Mouse (Mus musculus) left cerebral cortex, adult 9 months (tissue): Measurements from ENCODE around the gene Slc38a3.
A peak's percentile ranks its signal among the peaks of the same experiment; 100 is the strongest.

Source experiments
- DNase-seq, 2 experiments: peaks; one replicate each; pipeline ENCODE4 v3.0.0; 2022; ENCODE audit warnings: low spot score in 2 of 2

Slc38a3 gene

GRCm38 (mm10) chr9:107635279-107636028 is 33.9 kb downstream of the Slc38a3 start, which contains the start of gene Gnai2:
TSS of gene Gnai2 (minus strand) at chr9:107635367.
- DNase-seq: peak; percentile 88 to 96

- no peak for DNase-seq
Observed at GRCm38 (mm10) chr9:107634406-107635278, 34.7 kb downstream of the Slc38a3 start.

- DNase-seq: no peak
Observed at GRCm38 (mm10) chr9:107633661-107634405, 35.5 kb downstream of the Slc38a3 start.

- DNase-seq: peak in 1 of 2 experiments; percentile 77
Observed at GRCm38 (mm10) chr9:107633091-107633660, 36.2 kb downstream of the Slc38a3 start.

GRCm38 (mm10) chr9:107632478-107632877 is 36.9 kb downstream of the Slc38a3 start:
- DNase-seq: peak in 1 of 2 experiments; percentile 50

- DNase-seq: no peak
Observed at GRCm38 (mm10) chr9:107631861-107632260, 37.5 kb downstream of the Slc38a3 start.

- DNase-seq: no peak
Observed at GRCm38 (mm10) chr9:107631311-107631826, 38.0 kb downstream of the Slc38a3 start.

- DNase-seq: peak in 1 of 2 experiments; percentile 51
Observed at GRCm38 (mm10) chr9:107630576-107630975, 38.8 kb downstream of the Slc38a3 start.

- no peak for DNase-seq
Observed at GRCm38 (mm10) chr9:107629901-107630425, 39.4 kb downstream of the Slc38a3 start.

- DNase-seq: no peak
Observed at GRCm38 (mm10) chr9:107629411-107629730, 40.0 kb downstream of the Slc38a3 start.

GRCm38 (mm10) chr9:107628721-107629410 is 40.5 kb downstream of the Slc38a3 start:
- no peak for DNase-seq

- no peak for DNase-seq
Observed at GRCm38 (mm10) chr9:107627387-107628255, 41.7 kb downstream of the Slc38a3 start.

GRCm38 (mm10) chr9:107626844-107627277 is 42.5 kb downstream of the Slc38a3 start:
- peak in 1 of 2 experiments; percentile 82 for DNase-seq

GRCm38 (mm10) chr9:107626158-107626843 is 43.0 kb downstream of the Slc38a3 start:
- no peak for DNase-seq

- DNase-seq: no peak
Observed at GRCm38 (mm10) chr9:107625351-107626128, 43.8 kb downstream of the Slc38a3 start.

- no peak for DNase-seq
Observed at GRCm38 (mm10) chr9:107624951-107625350, 44.4 kb downstream of the Slc38a3 start.

- no peak for DNase-seq
Observed at GRCm38 (mm10) chr9:107624539-107624938, 44.8 kb downstream of the Slc38a3 start.

GRCm38 (mm10) chr9:107620954-107621353 is 48.4 kb downstream of the Slc38a3 start:
- no peak for DNase-seq
